Mouse (Mus musculus) adrenal gland (tissue): ENCODE results near the gene Gprasp1.
"Not testable (repeated sequence)": the region's sequence is repeated elsewhere in the genome, so short reads cannot be mapped to it uniquely, and the experiment has no call there.

Source experiments
- intact Hi-C: fragments of 180-260 bp; cut with DNase I; formaldehyde crosslinking; loops from one replicate; pipeline ENCODE4 v1.15.1; 2025
- microRNA-seq, 2 experiments: library from miRNA; unstranded; fragments of <30 nt; microRNA quantifications; one replicate each; pipeline ENCODE4; 2019

The Gprasp1 gene

GRCm38 (mm10) chrX:135835896-135836295 lies 93.4 kb downstream of the Gprasp1 start:
- intact Hi-C loops, result not testable (repeated sequence)

GRCm38 (mm10) chrX:135837896-135838295 lies 95.4 kb downstream of the Gprasp1 start:
- intact Hi-C loops, result no loop called here

GRCm38 (mm10) chrX:135838521-135839360 lies 96.2 kb downstream of the Gprasp1 start, which contains the start of gene Gprasp2:
Gprasp2 (plus strand) TSS chrX:135839034.
- intact Hi-C loops, result not testable (repeated sequence)

DNA sequence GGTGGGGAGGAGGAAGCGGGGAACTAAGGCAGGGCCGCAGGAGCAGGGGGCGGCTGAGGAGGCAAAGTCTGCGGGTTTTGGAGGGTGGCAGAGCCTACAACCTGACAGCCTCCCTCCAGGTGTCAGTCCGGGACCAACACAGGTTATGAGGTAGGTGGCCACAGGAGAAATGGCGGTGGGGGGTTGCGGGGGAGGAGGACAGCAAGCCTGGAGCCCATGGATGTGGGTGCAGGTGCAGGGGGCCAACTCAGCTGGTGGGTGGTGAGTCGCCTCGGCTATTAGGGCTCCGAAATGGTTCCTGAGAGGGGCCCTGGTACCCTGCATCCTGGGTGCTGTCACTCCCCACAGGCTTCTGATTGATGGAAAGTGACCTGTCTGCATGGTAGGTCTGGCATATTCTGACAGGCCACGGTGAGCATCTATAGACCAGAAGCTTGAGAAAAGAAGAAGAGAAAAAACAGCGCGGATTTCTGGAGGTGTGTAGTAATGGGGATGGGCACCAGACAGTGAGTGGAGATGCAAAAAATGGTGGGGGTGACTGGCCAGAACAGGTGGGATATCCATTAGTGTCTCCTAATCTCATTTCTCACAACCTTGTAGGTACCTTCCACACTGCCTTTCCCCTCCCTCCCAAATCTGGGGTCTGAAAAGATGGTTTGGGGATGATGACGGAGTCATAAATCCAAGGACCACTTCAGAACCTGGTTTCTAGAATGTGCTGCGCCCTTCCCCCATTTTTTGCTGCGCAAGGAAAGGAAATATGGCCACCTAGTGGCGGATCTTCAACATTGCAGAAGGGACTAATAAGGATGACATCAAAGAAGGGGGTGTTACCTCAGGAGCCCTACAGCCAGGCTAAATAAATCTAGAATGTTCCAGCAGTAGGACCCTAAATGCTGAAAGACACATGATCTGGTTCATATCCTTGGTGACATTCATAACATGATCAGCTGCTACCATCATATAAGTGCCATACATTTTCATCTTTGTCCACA lies 97.2 kb downstream of the Gprasp1 start:
- intact Hi-C loops, result not testable (repeated sequence)

Small RNA genes lying within 50 kb of the gene (microRNA-seq; reads per million reads assigned to microRNA genes)
- gene Mir1970 (0 reads per million in 2 experiments), gene Mir7646 (0 reads per million in 2 experiments)
